Mouse (Mus musculus) midbrain, embryonic 14.5 days (tissue): Measurements from ENCODE around the gene Nit1. TPM values are rescaled to one million over a fixed set of nuclear protein-coding genes. Genes with fewer than 3 reads are reported as not detected.
"Not testable (repeated sequence)": the region's sequence is repeated elsewhere in the genome, so short reads cannot be mapped to it uniquely, and the experiment has no call there.

Experiments used
- ATAC-seq: fragments of 200-750 bp; cut with Nextera tagmentation; 2 replicates; pipeline ENCODE4 v1.8.0; 2017; ENCODE audit warnings: moderate number of reproducible peaks, moderate library complexity; ENCODE audit not compliant: low FRiP score, low TSS enrichment
- DNase-seq: peaks from one replicate; pipeline ENCODE4 v3.0.0-alpha.2; 2015
- H3K27ac ChIP-seq: fragments of 300-500 bp; sonication (generic); replicated peaks from 2 replicates; pipeline ENCODE4 v1.5.1; 2014; ENCODE audit warnings: mild to moderate bottlenecking, low read depth, low read length, moderate library complexity
- H3K27me3 ChIP-seq: fragments of 300-500 bp; sonication (generic); 2 replicates; pipeline ENCODE4 v1.6.1; 2014; ENCODE audit warnings: low read length, control low read depth, mixed read lengths; ENCODE audit not compliant: control insufficient read depth, insufficient read depth
- H3K36me3 ChIP-seq: fragments of 300-500 bp; sonication (generic); 2 replicates; pipeline ENCODE4 v1.6.1; 2014; ENCODE audit warnings: low read length, control low read depth; ENCODE audit not compliant: control insufficient read depth, insufficient read depth
- H3K4me1 ChIP-seq: fragments of 300-500 bp; sonication (generic); 2 replicates; pipeline ENCODE4 v1.6.1; 2014; ENCODE audit warnings: mild to moderate bottlenecking, antibody characterized with exemption, low read length, control low read depth; ENCODE audit not compliant: control insufficient read depth, insufficient read depth
- H3K4me2 ChIP-seq: fragments of 300-500 bp; sonication (generic); 2 replicates; pipeline ENCODE4 v1.6.1; 2014; ENCODE audit warnings: mild to moderate bottlenecking, low read length, moderate library complexity
- H3K4me3 ChIP-seq: fragments of 300-500 bp; sonication (generic); replicated peaks from 2 replicates; pipeline ENCODE4 v1.5.1; 2014; ENCODE audit warnings: low read depth, low read length
- H3K9ac ChIP-seq: fragments of 300-500 bp; sonication (generic); replicated peaks from 2 replicates; pipeline ENCODE4 v1.6.1; 2014; ENCODE audit warnings: mild to moderate bottlenecking, low read length, moderate library complexity
- H3K9me3 ChIP-seq: fragments of 300-500 bp; sonication (generic); 2 replicates; pipeline ENCODE4 v1.6.1; 2016; ENCODE audit warnings: low read length, control low read depth, mixed read lengths; ENCODE audit not compliant: control insufficient read depth
- WGBS: fragments of 180-500 bp; shearing (Covaris S2); extraction: QIAGEN DNeasy Blood & Tissue Kit; methylation state at CpG from one replicate; pipeline ENCODE4 v1.1.7; 2014; 5-methylcytosine and 5-hydroxymethylcytosine counted together
- polyA plus RNA-seq: library from polyadenylated mRNA; unstranded; fragments of >200 nt; fragmentation: Nextera tagmentation; extraction: Ambion mirVana; gene quantifications from 2 replicates; pipeline ENCODE4 v1.2.1, GENCODE M21; 2014

Gene Nit1
- polyA plus RNA-seq, 1 experiment from 2014 or later = 39.1 TPM

DNA sequence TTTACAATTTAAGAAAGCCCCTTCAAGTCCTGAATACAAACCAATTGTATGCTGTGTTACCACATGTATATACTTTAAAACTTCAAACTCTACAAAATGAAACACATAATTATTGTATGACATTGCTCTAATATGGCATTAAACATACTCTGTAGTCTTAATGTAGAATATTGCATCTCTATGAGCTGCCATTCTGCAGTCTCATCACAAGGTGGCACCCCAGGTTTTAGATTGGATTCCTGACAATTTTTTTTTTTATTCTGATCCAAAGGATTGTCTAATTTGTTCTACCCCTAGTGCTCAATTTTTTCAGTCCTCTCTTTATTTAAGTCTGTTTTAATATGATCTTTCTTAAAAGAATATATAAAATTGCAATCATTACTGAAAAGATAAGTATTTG lies 24.0 kb downstream of the Nit1 start:
- no peak overlapping the region for H3K9ac ChIP-seq
- no peaks in the 10 kb centered on the region for H3K9me3 ChIP-seq
- no peaks in the 10 kb centered on the region for H3K4me1 ChIP-seq
- H3K4me3 ChIP-seq = no peak overlapping the region
- H3K4me2 ChIP-seq = no peak overlapping the region
- H3K27ac ChIP-seq = no peak overlapping the region
- H3K27me3 ChIP-seq = no peaks in the 10 kb centered on the region
- no peak for ATAC-seq
- H3K36me3 ChIP-seq = no peaks in the 10 kb centered on the region
- peak; percentile 73 for DNase-seq

GRCm38 (mm10) chr1:171320151-171320550 lies 25.3 kb downstream of the Nit1 start:
- 15% methylated on average over 5 of the region's 5 CpGs for WGBS
- no peaks in the 10 kb centered on the region for H3K9me3 ChIP-seq

DNA sequence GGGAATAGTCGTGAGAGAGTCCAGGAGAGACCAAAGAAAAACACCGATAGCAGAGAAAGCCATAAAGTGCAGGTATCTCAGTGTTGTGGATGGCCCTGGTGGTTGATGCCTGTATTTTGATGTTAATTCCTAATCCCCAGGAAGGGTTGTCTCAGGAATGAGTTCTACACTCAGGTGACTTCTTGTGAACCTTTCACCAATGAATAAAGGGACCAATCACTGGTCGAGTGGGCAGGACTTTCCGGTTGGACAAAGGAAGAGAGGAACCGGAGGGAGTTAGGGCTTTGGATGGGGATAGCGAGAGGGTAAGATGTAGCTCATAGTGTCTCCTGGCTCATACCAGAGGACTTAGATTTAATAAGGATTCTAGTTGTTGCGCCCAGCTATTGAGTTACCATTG lies 25.7 kb downstream of the Nit1 start:
- Histone ChIP-seq H3K27ac (no peak overlapping the region), H3K4me1 (no peaks in the 10 kb centered on the region), H3K4me2 (no peak overlapping the region), H3K4me3 (no peak overlapping the region), H3K36me3 (no peaks in the 10 kb centered on the region), H3K9me3 (no peaks in the 10 kb centered on the region), H3K27me3 (no peaks in the 10 kb centered on the region), H3K9ac (no peak overlapping the region)
- DNase-seq (no peak), ATAC-seq (no peak)
- WGBS = 12% methylated on average over 7 of the region's 7 CpGs

More at GRCm38 (mm10) chr1:171320151-171320550, 25.3 kb downstream of the Nit1 start:
- H3K27me3 ChIP-seq = no peaks in the 10 kb centered on the region
- no peak for ATAC-seq
- H3K36me3 ChIP-seq = no peaks in the 10 kb centered on the region
- H3K4me2 ChIP-seq = no peak overlapping the region
- no peak overlapping the region for H3K4me3 ChIP-seq
- DNase-seq = no peak
- no peak overlapping the region for H3K9ac ChIP-seq
- no peak overlapping the region for H3K27ac ChIP-seq
- no peaks in the 10 kb centered on the region for H3K4me1 ChIP-seq

DNA sequence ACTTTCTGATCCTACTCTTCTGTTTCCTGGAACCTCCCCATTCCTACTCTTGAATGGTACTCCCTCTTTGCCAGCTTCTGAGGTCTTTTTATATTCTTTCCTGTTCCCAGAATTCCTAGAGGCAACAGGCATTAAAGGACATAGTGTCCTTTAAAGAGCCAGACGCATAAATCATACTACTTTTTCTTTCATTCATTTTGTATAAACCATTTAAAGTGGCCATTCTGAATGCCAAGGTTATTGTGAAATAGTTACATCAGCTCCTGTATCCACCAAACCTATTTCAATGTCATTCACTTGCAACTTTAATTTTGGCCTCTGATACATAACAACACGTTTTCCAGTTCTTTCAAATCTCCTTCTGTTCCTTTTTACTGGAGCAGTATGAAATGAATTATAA lies 36.1 kb downstream of the Nit1 start:
- H3K36me3 ChIP-seq = no peaks in the 10 kb centered on the region
- H3K4me3 ChIP-seq = no peak overlapping the region
- H3K4me1 ChIP-seq = no peaks in the 10 kb centered on the region
- no peaks in the 10 kb centered on the region for H3K9me3 ChIP-seq
- no peak overlapping the region for H3K27ac ChIP-seq
- WGBS = 72% methylated on average over 2 of the region's 2 CpGs
- H3K9ac ChIP-seq = no peak overlapping the region
- DNase-seq (no peak), ATAC-seq (no peak)
- no peaks in the 10 kb centered on the region for H3K27me3 ChIP-seq
- H3K4me2 ChIP-seq = no peak overlapping the region

DNA sequence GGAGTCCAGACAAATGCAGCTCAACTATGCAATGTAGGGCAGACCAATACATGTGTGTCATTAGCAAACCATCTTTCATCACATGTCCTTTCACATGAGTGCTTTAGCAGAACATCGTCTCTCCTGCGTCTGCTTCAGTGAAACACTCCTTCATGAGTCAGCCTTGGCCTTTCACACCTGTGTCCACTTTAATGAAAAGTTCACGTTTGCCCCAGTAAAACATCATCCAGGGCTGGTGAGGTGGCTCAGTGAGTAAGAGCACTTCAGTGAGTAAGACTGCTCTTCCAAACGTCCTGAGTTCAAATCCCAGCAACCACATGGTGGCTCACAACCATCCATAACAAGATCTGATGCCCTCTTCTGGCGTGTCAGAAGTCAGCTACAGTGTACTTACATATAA lies 39.3 kb downstream of the Nit1 start:
- ATAC-seq, H3K4me3 ChIP-seq, H3K9me3 ChIP-seq, H3K9ac ChIP-seq, H3K4me2 ChIP-seq, H3K4me1 ChIP-seq, H3K27me3 ChIP-seq, H3K27ac ChIP-seq, H3K36me3 ChIP-seq, DNase-seq: not testable (repeated sequence)
- 73% methylated on average over 5 of the region's 5 CpGs for WGBS

GRCm38 (mm10) chr1:171298226-171298625 lies 47.2 kb downstream of the Nit1 start:
- no peak for DNase-seq
- Histone ChIP-seq H3K27ac (no peak overlapping the region), H3K4me3 (no peak overlapping the region), H3K4me1 (peaks cover 7% of the 10 kb centered on the region), H3K27me3 (0 out of 2 replicates have a peak, but pooled peaks cover 9% of the 10 kb centered on the region), H3K4me2 (no peak overlapping the region), H3K9ac (no peak overlapping the region), H3K9me3 (no peaks in the 10 kb centered on the region), H3K36me3 (no peaks in the 10 kb centered on the region)
- ATAC-seq = no peak
- 79% methylated on average over 3 of the region's 3 CpGs for whole genome bisulfite sequencing

GRCm38 (mm10) chr1:171295063-171295402 lies 50.4 kb downstream of the Nit1 start:
- Histone ChIP-seq H3K4me3 (peak overlapping the region; percentile 76), H3K27me3 (0 out of 2 replicates have a peak, but pooled peaks cover 9% of the 10 kb centered on the region), H3K4me1 (peaks cover 9% of the 10 kb centered on the region), H3K9me3 (no peaks in the 10 kb centered on the region), H3K27ac (peak overlapping the region; percentile 90), H3K36me3 (0 out of 2 replicates have a peak, but pooled peaks cover 1% of the 10 kb centered on the region), H3K4me2 (peak overlapping the region; percentile 74), H3K9ac (peak overlapping the region; percentile 81)
- ATAC-seq (peak; percentile 16; the same call in 1 of the 2 replicates), DNase-seq (no peak)
- 20% methylated on average over 3 of the region's 3 CpGs for WGBS

GRCm38 (mm10) chr1:171294298-171295062 lies 51.0 kb downstream of the Nit1 start, which contains the start of gene Ufc1:
TSS of gene Ufc1 (minus strand) at chr1:171295024.
- WGBS = under 1% methylated on average over 42 of the region's 42 CpGs
- peak; percentile 86 for ATAC-seq

DNA sequence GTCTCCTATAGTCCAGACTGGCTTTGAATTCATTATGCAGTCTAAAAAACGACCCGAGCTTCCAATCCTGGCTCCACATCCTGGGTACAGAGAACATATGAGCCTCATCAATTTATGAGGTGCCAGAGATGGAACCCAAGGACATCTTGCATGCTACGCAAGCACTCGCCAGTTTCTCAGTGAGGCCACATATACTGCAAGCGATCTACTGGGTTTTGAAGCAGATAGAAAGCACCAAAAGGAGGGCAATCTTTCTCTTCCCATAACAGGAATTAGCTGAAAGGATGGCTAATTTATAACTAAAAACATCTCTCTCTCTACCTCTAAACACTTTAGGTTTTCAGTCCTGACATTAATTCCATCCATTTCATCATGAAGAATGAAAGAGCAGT lies 51.5 kb downstream of the Nit1 start:
- Histone ChIP-seq H3K4me3 (peak overlapping the region; percentile 76), H3K9ac (peak overlapping the region; percentile 81), H3K9me3 (no peaks in the 10 kb centered on the region), H3K4me1 (peaks cover 9% of the 10 kb centered on the region), H3K27me3 (0 out of 2 replicates have a peak, but pooled peaks cover 9% of the 10 kb centered on the region), H3K4me2 (peak overlapping the region; percentile 74), H3K27ac (peak overlapping the region; percentile 90), H3K36me3 (peaks cover 12% of the 10 kb centered on the region)
- DNase-seq = no peak
- no peak for ATAC-seq
- WGBS = 39% methylated on average over 5 of the region's 5 CpGs

More at GRCm38 (mm10) chr1:171294298-171295062, 51.0 kb downstream of the Nit1 start, which contains the start of gene Ufc1:
- peak within 1 kb of the TSS; percentile 90 for H3K27ac ChIP-seq
- peaks cover 6% of the 10 kb centered on the region; the same call in 1 of the 2 replicates for H3K36me3 ChIP-seq
- peak within 1 kb of the TSS; percentile 76 for H3K4me3 ChIP-seq
- no peaks in the 10 kb centered on the region for H3K9me3 ChIP-seq
- H3K4me1 ChIP-seq = peaks cover 9% of the 10 kb centered on the region
- DNase-seq = peak; percentile 92
- H3K9ac ChIP-seq = peak within 1 kb of the TSS; percentile 81
- H3K27me3 ChIP-seq = 0 out of 2 replicates have a peak, but pooled peaks cover 9% of the 10 kb centered on the region
- H3K4me2 ChIP-seq = peak within 1 kb of the TSS; percentile 74
